31 mouse cellular contexts compared by ENCODE assay signal in the genomic region with DNA sequence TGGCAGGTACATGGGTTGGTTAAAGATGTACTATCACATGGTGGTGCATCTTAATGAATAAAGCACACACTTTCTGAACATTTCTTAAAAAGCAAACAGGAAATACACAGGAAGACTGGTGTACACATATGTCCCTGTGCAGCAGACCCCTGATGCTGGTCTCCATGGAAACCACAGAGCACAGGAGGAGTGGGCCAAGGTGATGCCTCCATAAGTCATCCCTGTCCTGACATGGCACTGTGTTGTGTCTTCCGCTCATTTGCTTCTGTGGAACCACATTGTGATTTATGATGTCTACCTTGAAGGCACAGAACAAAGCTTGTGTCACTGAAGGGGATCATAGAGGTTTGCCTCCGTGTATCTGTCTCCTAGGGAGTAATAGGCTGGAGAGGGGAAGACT. TPM values are rescaled to one million over a fixed set of nuclear protein-coding genes. Genes with fewer than 3 reads are reported as not detected.
A peak's percentile ranks its signal among the peaks of the same experiment; 100 is the strongest.
DNase-seq lines count a peak whose midpoint lies in the region; ATAC-seq and TF ChIP-seq lines count a peak whose summit lies in the region.
"Had no signal": no experiment of that assay in that cellular context is flagged by ENCODE, and none has a peak within 500 bp of the region (broad histone marks: within the 10 kb centered on the region; RNA-seq: fewer than 3 reads in every experiment).

No protein-coding gene starts in this region.

- H3K27me3 ChIP-seq in hindbrain, embryonic 14.5 days (ENCODE audit: control insufficient read depth, insufficient read depth, low read length) = no peaks in the 10 kb centered on the region
- H3K27me3 ChIP-seq in hindbrain, embryonic 16.5 days (replicated peaks; ENCODE audit: control insufficient read depth, insufficient read depth, low read length) = peaks cover 3% of the 10 kb centered on the region; the same call in 1 of the 2 replicates
- no peaks in the 10 kb centered on the region for H3K27me3 ChIP-seq in hindbrain, postnatal 0 days (ENCODE audit: insufficient read depth, low read length)
- H3K27me3 ChIP-seq in neural tube, embryonic 14.5 days (ENCODE audit: control insufficient read depth, insufficient read depth, low read length) = no peaks in the 10 kb centered on the region
- H3K27me3 ChIP-seq: CH12.LX; embryonic facial prominence, embryonic 12.5 days; embryonic facial prominence, embryonic 15.5 days; forebrain, embryonic 13.5 days; intestine, embryonic 15.5 days; Patski had no signal

- no peak overlapping the region for H3K9ac ChIP-seq in hindbrain, embryonic 14.5 days
- H3K9ac ChIP-seq in hindbrain, embryonic 16.5 days (ENCODE audit: low read depth, low read length) = no peak overlapping the region
- H3K9ac ChIP-seq in hindbrain, postnatal 0 days (replicated peaks; ENCODE audit: low read length) = no peak overlapping the region
- no peak overlapping the region for H3K9ac ChIP-seq in neural tube, embryonic 14.5 days (replicated peaks; ENCODE audit: low read depth, low read length)
- H3K9ac ChIP-seq: embryonic facial prominence, embryonic 12.5 days; embryonic facial prominence, embryonic 15.5 days; forebrain, embryonic 13.5 days; forebrain, postnatal 0 days; heart, embryonic 13.5 days; intestine, embryonic 15.5 days had no signal

- no peaks in the 10 kb centered on the region for H3K36me3 ChIP-seq in hindbrain, embryonic 14.5 days (replicated peaks; ENCODE audit: control insufficient read depth, insufficient read depth)
- no peaks in the 10 kb centered on the region for H3K36me3 ChIP-seq in hindbrain, embryonic 16.5 days (ENCODE audit: control insufficient read depth, insufficient read depth, low read length)
- H3K36me3 ChIP-seq in hindbrain, postnatal 0 days (ENCODE audit: insufficient read depth, low read length) = no peaks in the 10 kb centered on the region
- H3K36me3 ChIP-seq in neural tube, embryonic 14.5 days (ENCODE audit: control insufficient read depth, insufficient read depth, low read length) = no peaks in the 10 kb centered on the region
- H3K36me3 ChIP-seq: embryonic facial prominence, embryonic 12.5 days; embryonic facial prominence, embryonic 15.5 days; heart, embryonic 10.5 days; heart, embryonic 13.5 days; intestine, embryonic 15.5 days had no signal

- H3K4me1 ChIP-seq in hindbrain, embryonic 14.5 days (replicated peaks; ENCODE audit: control insufficient read depth, insufficient read depth, low read length) = no peaks in the 10 kb centered on the region
- H3K4me1 ChIP-seq in hindbrain, embryonic 16.5 days (ENCODE audit: control insufficient read depth, insufficient read depth, low read depth, low read length) = no peaks in the 10 kb centered on the region
- H3K4me1 ChIP-seq in hindbrain, postnatal 0 days (ENCODE audit: insufficient read depth, low read length) = no peaks in the 10 kb centered on the region
- no peaks in the 10 kb centered on the region for H3K4me1 ChIP-seq in neural tube, embryonic 14.5 days (ENCODE audit: control insufficient read depth, insufficient read depth, low read length)
- H3K4me1 ChIP-seq: embryonic facial prominence, embryonic 12.5 days; embryonic facial prominence, embryonic 15.5 days had no signal

- TF ChIP-seq CTCF in hindbrain, postnatal 0 days (IDR thresholded peaks at IDR 0.05; ENCODE audit: low read depth) = no peak
- TF ChIP-seq CTCF in layer of hippocampus, adult 2 months (conservative IDR thresholded peaks at IDR 0.05) = no peak

- no peak overlapping the region for H3K4me2 ChIP-seq in hindbrain, embryonic 14.5 days (replicated peaks)
- no peak overlapping the region for H3K4me2 ChIP-seq in hindbrain, embryonic 16.5 days (ENCODE audit: low read length)
- H3K4me2 ChIP-seq in hindbrain, postnatal 0 days (ENCODE audit: low read depth, low read length) = no peak overlapping the region
- H3K4me2 ChIP-seq in neural tube, embryonic 14.5 days (ENCODE audit: low read depth, low read length) = no peak overlapping the region
- H3K4me2 ChIP-seq: embryonic facial prominence, embryonic 12.5 days; embryonic facial prominence, embryonic 15.5 days; forebrain, embryonic 13.5 days; heart, embryonic 13.5 days; intestine, embryonic 15.5 days had no signal

- peak; percentile 58 for DNase-seq in heart, adult 11 months
- no peak for DNase-seq in heart, adult 18-20 months
- no peak for DNase-seq in hindbrain, embryonic 14.5 days (ENCODE audit: low spot score)
- no peak for DNase-seq in hindbrain, postnatal 0 days (ENCODE audit: low spot score)
- no peak for DNase-seq in retina, postnatal 1 day
- no peak for DNase-seq in layer of hippocampus, adult 2 months (ENCODE audit: low spot score in 2 of 2)
- DNase-seq: adrenal gland, postnatal 10 days; adrenal gland, postnatal 36 days; B cell, adult 2 months; cerebellum, adult 2 months; cerebellum, adult 9-11 months; cerebellum, postnatal 25 days; forebrain, postnatal 0 days; gastrocnemius, adult 2 months; gastrocnemius, postnatal 14 days; heart, adult 2 months; heart, postnatal 14 days; heart, postnatal 4 days; kidney, adult 11 months had no signal

- H3K4me3 ChIP-seq in hindbrain, embryonic 14.5 days (replicated peaks; ENCODE audit: low read length) = no peak overlapping the region
- H3K4me3 ChIP-seq in hindbrain, embryonic 16.5 days (ENCODE audit: low read length) = no peak overlapping the region
- no peak overlapping the region for H3K4me3 ChIP-seq in hindbrain, postnatal 0 days (ENCODE audit: low read length)
- H3K4me3 ChIP-seq in neural tube, embryonic 14.5 days (ENCODE audit: low read depth, low read length) = no peak overlapping the region
- H3K4me3 ChIP-seq in layer of hippocampus, adult 2 months = no peak overlapping the region
- H3K4me3 ChIP-seq: embryonic facial prominence, embryonic 12.5 days; embryonic facial prominence, embryonic 15.5 days; forebrain, embryonic 13.5 days; gastrocnemius, adult 2 months; heart, adult 2 months; heart, embryonic 10.5 days; heart, embryonic 13.5 days; intestine, embryonic 15.5 days had no signal

- no peak overlapping the region for H3K27ac ChIP-seq in hindbrain, embryonic 14.5 days
- H3K27ac ChIP-seq in hindbrain, embryonic 16.5 days (ENCODE audit: low read depth, low read length) = no peak overlapping the region
- H3K27ac ChIP-seq in hindbrain, postnatal 0 days = no peak overlapping the region
- H3K27ac ChIP-seq in neural tube, embryonic 14.5 days (ENCODE audit: low read depth, low read length) = no peak overlapping the region
- H3K27ac ChIP-seq in layer of hippocampus, adult 2 months = no peak overlapping the region
- H3K27ac ChIP-seq: embryonic facial prominence, embryonic 12.5 days; embryonic facial prominence, embryonic 15.5 days; forebrain, embryonic 13.5 days; gastrocnemius, adult 2 months; heart, adult 2 months; heart, embryonic 10.5 days; heart, embryonic 13.5 days; intestine, embryonic 15.5 days had no signal

- peak; percentile 57; the same call in 1 of the 2 replicates for ATAC-seq in hindbrain, embryonic 14.5 days (ENCODE audit: low FRiP score)
- ATAC-seq in hindbrain, embryonic 16.5 days = no peak
- ATAC-seq in hindbrain, postnatal 0 days = peak; percentile 52; the same call in 1 of the 2 replicates
- peak; percentile 78; the same call in 1 of the 2 replicates for ATAC-seq in neural tube, embryonic 14.5 days (ENCODE audit: low read depth)
- ATAC-seq: forebrain, embryonic 13.5 days; forebrain, postnatal 0 days; intestine, embryonic 15.5 days; Patski had no signal

- H3K9me3 ChIP-seq in hindbrain, embryonic 14.5 days (ENCODE audit: control insufficient read depth, low read length) = no peaks in the 10 kb centered on the region
- H3K9me3 ChIP-seq in hindbrain, embryonic 16.5 days (ENCODE audit: control insufficient read depth, low read length) = no peaks in the 10 kb centered on the region
- H3K9me3 ChIP-seq in hindbrain, postnatal 0 days (ENCODE audit: low read length) = no peaks in the 10 kb centered on the region
- H3K9me3 ChIP-seq in neural tube, embryonic 14.5 days (ENCODE audit: control insufficient read depth, low read length) = no peaks in the 10 kb centered on the region
- H3K9me3 ChIP-seq: embryonic facial prominence, embryonic 12.5 days; embryonic facial prominence, embryonic 15.5 days; forebrain, embryonic 13.5 days; G1E; heart, embryonic 10.5 days; heart, embryonic 13.5 days; intestine, embryonic 15.5 days had no signal

- WGBS in hindbrain, embryonic 14.5 days = 65% methylated on average over 2 of the region's 2 CpGs
- WGBS in hindbrain, embryonic 16.5 days = 64% methylated on average over 2 of the region's 2 CpGs
- WGBS in hindbrain, postnatal 0 days = 75% methylated on average over 2 of the region's 2 CpGs
- 33% methylated on average over 2 of the region's 2 CpGs for WGBS in neural tube, embryonic 14.5 days

RNA-seq across cellular contexts. Expression of a gene that starts 30.9 kb away (rescaled TPM):
- 1 to 10 TPM in 1 of 2 experiments, under 1 TPM in 1; 0.74 to 1.7 TPM for total RNA-seq in heart, adult 18-20 months (2021)
- 3.4 and 3.7 TPM in 2 replicates for polyA plus RNA-seq in hindbrain, embryonic 14.5 days (2014; fragmentation: Nextera tagmentation; extraction: Ambion mirVana)
- 3.1 and 3.7 TPM in 2 replicates for polyA plus RNA-seq in hindbrain, embryonic 16.5 days (2015; fragmentation: Nextera tagmentation; extraction: Ambion mirVana)
- total RNA-seq in hindbrain, postnatal 0 days (2014; rRNA removed) = 0.99 and 1.7 TPM in 2 replicates
- polyA plus RNA-seq in hindbrain, postnatal 0 days (2015; fragmentation: Nextera tagmentation; extraction: Ambion mirVana) = 1.4 and 2.3 TPM in 2 replicates
- polyA plus RNA-seq in neural tube, embryonic 14.5 days (2014; fragmentation: Nextera tagmentation; extraction: Ambion mirVana) = 2.6 and 4.2 TPM in 2 replicates
- 10 to 100 TPM in 1 of 2 experiments, 1 to 10 TPM in 1; 7.8 to 11.3 TPM for total RNA-seq in layer of hippocampus, adult 2 months (2021)

RNA-seq across cellular contexts. Expression of a gene that starts 30.9 kb away (rescaled TPM):
- total RNA-seq in heart, adult 18-20 months (2021) = under 1 TPM in 1 of 2 experiments, not detected in 1; 0.44 TPM
- 0.52 TPM in 1 of 2 replicates, not detected in the other for polyA plus RNA-seq in hindbrain, embryonic 14.5 days (2014; fragmentation: Nextera tagmentation; extraction: Ambion mirVana)
- 0.80 and 0.96 TPM in 2 replicates for polyA plus RNA-seq in hindbrain, embryonic 16.5 days (2015; fragmentation: Nextera tagmentation; extraction: Ambion mirVana)
- total RNA-seq in hindbrain, postnatal 0 days (2014; rRNA removed) = not detected in 2 replicates
- polyA plus RNA-seq in hindbrain, postnatal 0 days (2015; fragmentation: Nextera tagmentation; extraction: Ambion mirVana) = 1.0 and 2.3 TPM in 2 replicates
- polyA plus RNA-seq in neural tube, embryonic 14.5 days (2014; fragmentation: Nextera tagmentation; extraction: Ambion mirVana) = 0.68 TPM in 1 of 2 replicates, not detected in the other
- 1 to 10 TPM in 1 of 2 experiments, not detected in 1; 1.3 TPM for total RNA-seq in layer of hippocampus, adult 2 months (2021)
- total RNA-seq: forebrain, postnatal 0 days; gastrocnemius, adult 2 months had no signal
- polyA plus RNA-seq: cerebellum, adult 2 months; embryonic facial prominence, embryonic 12.5 days; embryonic facial prominence, embryonic 15.5 days; forebrain, postnatal 0 days; heart, adult 2 months; heart, embryonic 16.5 days had no signal

RNA-seq across cellular contexts. Expression of a gene that starts 31.2 kb away (rescaled TPM):
- total RNA-seq in heart, adult 18-20 months (2021) = 10 to 100 TPM; 16.0 to 25.5 TPM
- 68.0 and 70.8 TPM in 2 replicates for polyA plus RNA-seq in hindbrain, embryonic 14.5 days (2014; fragmentation: Nextera tagmentation; extraction: Ambion mirVana)
- polyA plus RNA-seq in hindbrain, embryonic 16.5 days (2015; fragmentation: Nextera tagmentation; extraction: Ambion mirVana) = 76.3 and 76.8 TPM in 2 replicates
- 37.8 and 44.2 TPM in 2 replicates for total RNA-seq in hindbrain, postnatal 0 days (2014; rRNA removed)
- polyA plus RNA-seq in hindbrain, postnatal 0 days (2015; fragmentation: Nextera tagmentation; extraction: Ambion mirVana) = 54.0 and 59.2 TPM in 2 replicates
- polyA plus RNA-seq in neural tube, embryonic 14.5 days (2014; fragmentation: Nextera tagmentation; extraction: Ambion mirVana) = 88.5 and 99.2 TPM in 2 replicates
- total RNA-seq in layer of hippocampus, adult 2 months (2021) = 10 to 100 TPM; 53.9 to 69.1 TPM
